Mouse (Mus musculus): Measurements from ENCODE around the gene Zfp281. TPM values are rescaled to one million over a fixed set of nuclear protein-coding genes. Genes with fewer than 3 reads are reported as not detected.

Gene Zfp281
- polyA plus RNA-seq, 1 experiment from 2014 or later: 33.5 TPM

- Histone ChIP-seq H3K27ac (no peak overlapping the region), H3K9ac (no peak overlapping the region), H3K4me2 (no peak overlapping the region), H3K36me3 (replicated peaks) (no peaks in the 10 kb centered on the region), H3K4me1 (no peaks in the 10 kb centered on the region), H3K4me3 (replicated peaks) (no peak overlapping the region), H3K9me3 (no peaks in the 10 kb centered on the region), H3K27me3 (no peaks in the 10 kb centered on the region)
- 69% methylated on average over 3 of the region's 3 CpGs for WGBS
- ATAC-seq (ENCODE audit: low FRiP score): no peak
Measured at GRCm38 (mm10) chr1:136600067-136600466, 24.6 kb upstream of the Zfp281 start.

- Histone ChIP-seq H3K9me3 (no peaks in the 10 kb centered on the region), H3K27me3 (no peaks in the 10 kb centered on the region), H3K4me1 (no peaks in the 10 kb centered on the region), H3K4me3 (replicated peaks) (no peak overlapping the region), H3K4me2 (no peak overlapping the region), H3K9ac (no peak overlapping the region), H3K36me3 (replicated peaks) (no peaks in the 10 kb centered on the region), H3K27ac (no peak overlapping the region)
- ATAC-seq (ENCODE audit: low FRiP score): no peak
- 90% methylated on average over 9 of the region's 9 CpGs for WGBS
Measured at GRCm38 (mm10) chr1:136600647-136601345, 23.9 kb upstream of the Zfp281 start.

GRCm38 (mm10) chr1:136601346-136601888, 23.3 kb upstream of the Zfp281 start:
- H3K4me3 ChIP-seq (replicated peaks): no peak overlapping the region
- ATAC-seq (ENCODE audit: low FRiP score): no peak
- 89% methylated on average over 10 of the region's 10 CpGs for WGBS

GRCm38 (mm10) chr1:136602303-136602702, 22.4 kb upstream of the Zfp281 start:
- WGBS: 82% methylated on average over 5 of the region's 5 CpGs
- H3K27ac ChIP-seq: no peak overlapping the region
- ATAC-seq (ENCODE audit: low FRiP score): no peak
- no peak overlapping the region for H3K9ac ChIP-seq
- no peaks in the 10 kb centered on the region for H3K36me3 ChIP-seq (replicated peaks)
- H3K4me2 ChIP-seq: no peak overlapping the region
- H3K9me3 ChIP-seq: no peaks in the 10 kb centered on the region
- H3K4me3 ChIP-seq (replicated peaks): no peak overlapping the region
- no peaks in the 10 kb centered on the region for H3K4me1 ChIP-seq
- no peaks in the 10 kb centered on the region for H3K27me3 ChIP-seq

More at GRCm38 (mm10) chr1:136601346-136601888, 23.3 kb upstream of the Zfp281 start:
- no peaks in the 10 kb centered on the region for H3K9me3 ChIP-seq
- no peak overlapping the region for H3K9ac ChIP-seq
- no peaks in the 10 kb centered on the region for H3K4me1 ChIP-seq
- H3K27ac ChIP-seq: no peak overlapping the region
- no peaks in the 10 kb centered on the region for H3K36me3 ChIP-seq (replicated peaks)
- no peak overlapping the region for H3K4me2 ChIP-seq
- no peaks in the 10 kb centered on the region for H3K27me3 ChIP-seq

DNA sequence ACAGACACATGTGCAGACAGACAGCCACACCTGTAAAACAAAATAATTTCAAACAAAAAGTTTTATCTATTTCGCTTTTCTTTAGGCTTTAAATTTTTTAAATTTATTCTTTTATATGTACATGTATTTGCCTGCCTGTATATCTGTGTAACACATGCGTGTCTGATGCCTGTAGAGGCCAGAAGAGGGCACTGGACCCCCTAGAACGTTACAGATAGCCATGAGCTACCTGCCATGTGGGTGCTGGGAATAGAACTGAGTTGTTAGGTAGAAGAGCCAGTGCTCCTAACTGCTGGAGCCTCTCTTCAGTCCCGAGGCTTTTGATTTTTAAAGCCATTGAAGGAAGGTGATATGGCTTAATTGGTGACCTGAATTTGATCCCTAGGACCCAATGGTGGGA, 20.5 kb upstream of the Zfp281 start:
- no peak overlapping the region for H3K4me2 ChIP-seq
- 87% methylated on average over 4 of the region's 4 CpGs for WGBS
- H3K36me3 ChIP-seq (replicated peaks): no peaks in the 10 kb centered on the region
- no peaks in the 10 kb centered on the region for H3K9me3 ChIP-seq
- no peak overlapping the region for H3K4me3 ChIP-seq (replicated peaks)
- ATAC-seq (ENCODE audit: low FRiP score): no peak
- no peak overlapping the region for H3K27ac ChIP-seq
- H3K9ac ChIP-seq: no peak overlapping the region
- H3K27me3 ChIP-seq: no peaks in the 10 kb centered on the region
- H3K4me1 ChIP-seq: no peaks in the 10 kb centered on the region

- H3K36me3 ChIP-seq (replicated peaks): no peaks in the 10 kb centered on the region
- H3K4me1 ChIP-seq: no peaks in the 10 kb centered on the region
- H3K27ac ChIP-seq: no peak overlapping the region
- no peak overlapping the region for H3K9ac ChIP-seq
- H3K4me3 ChIP-seq (replicated peaks): no peak overlapping the region
- ATAC-seq (ENCODE audit: low FRiP score): no peak
- WGBS: 89% methylated on average over 9 of the region's 9 CpGs
- H3K9me3 ChIP-seq: no peaks in the 10 kb centered on the region
- no peaks in the 10 kb centered on the region for H3K27me3 ChIP-seq
- no peak overlapping the region for H3K4me2 ChIP-seq
Measured at GRCm38 (mm10) chr1:136605790-136606189, 18.9 kb upstream of the Zfp281 start.

DNA sequence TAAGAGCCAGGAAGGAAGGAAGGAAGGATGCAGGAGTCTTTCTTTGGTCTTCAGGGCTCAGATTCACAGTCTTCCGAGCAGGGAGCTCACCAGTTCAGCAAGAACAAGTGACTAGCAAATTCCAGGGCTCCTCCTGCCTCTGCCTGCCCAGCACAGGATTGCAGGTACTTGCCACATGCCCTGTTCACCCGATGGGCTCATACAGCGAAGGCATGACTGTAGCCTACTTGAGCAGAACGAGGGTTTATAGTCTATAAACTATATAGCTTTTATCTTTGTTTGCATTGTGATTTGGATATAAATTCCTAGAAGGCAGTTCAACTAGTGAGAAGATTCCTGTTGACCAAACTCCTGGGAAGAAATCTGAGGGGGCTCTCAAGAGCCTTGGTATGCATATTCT, 18.4 kb upstream of the Zfp281 start:
- Histone ChIP-seq H3K27me3 (no peaks in the 10 kb centered on the region), H3K4me3 (replicated peaks) (no peak overlapping the region), H3K4me2 (no peak overlapping the region), H3K27ac (no peak overlapping the region), H3K36me3 (replicated peaks) (no peaks in the 10 kb centered on the region), H3K4me1 (no peaks in the 10 kb centered on the region), H3K9me3 (no peaks in the 10 kb centered on the region), H3K9ac (no peak overlapping the region)
- 90% methylated on average over 4 of the region's 4 CpGs for WGBS
- ATAC-seq (ENCODE audit: low FRiP score): no peak

DNA sequence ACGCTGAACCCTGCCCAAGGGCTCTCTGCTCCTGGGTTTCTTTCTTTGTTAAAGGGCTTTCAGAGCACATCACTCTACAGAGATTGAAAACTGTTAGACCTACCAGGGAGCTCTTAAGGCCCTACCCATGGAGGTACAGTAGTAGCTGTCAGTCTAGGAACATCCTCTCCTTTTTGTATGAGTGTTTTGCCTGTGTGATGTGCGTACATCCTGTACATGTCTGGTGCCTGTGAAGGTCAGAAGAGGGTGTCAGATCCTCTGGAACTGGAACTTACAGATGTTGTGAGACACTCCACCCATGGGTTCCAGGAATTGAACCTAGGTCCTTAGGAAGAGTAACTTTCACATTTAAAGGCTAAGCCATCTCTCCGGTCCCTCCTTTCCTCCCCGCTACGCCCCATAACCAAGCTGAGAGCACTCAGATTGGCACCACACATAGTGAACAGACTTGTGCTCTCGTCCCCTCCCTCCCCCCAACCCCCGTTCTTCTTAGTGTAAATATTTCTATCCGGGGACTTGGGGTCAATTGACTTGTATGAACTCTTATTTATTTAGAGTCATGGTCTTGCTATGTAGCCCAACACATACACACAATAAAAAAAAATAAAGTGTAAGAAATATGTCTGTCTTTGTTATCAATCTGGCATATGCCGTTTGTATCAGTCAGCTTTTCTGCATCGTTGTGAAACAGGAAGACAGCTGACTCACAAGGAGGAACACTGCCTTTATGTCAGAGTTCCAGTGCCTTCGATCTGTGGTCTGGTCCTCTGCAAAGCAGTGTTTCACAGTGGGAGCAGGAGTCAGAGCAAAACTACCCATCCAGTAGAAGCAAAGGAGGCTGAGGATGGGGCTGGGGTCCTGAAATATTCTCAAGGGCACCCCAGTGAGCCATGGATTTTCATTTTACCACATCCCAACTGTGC, 16.1 kb upstream of the Zfp281 start:
- WGBS: 91% methylated on average over 11 of the region's 11 CpGs
- Histone ChIP-seq H3K4me3 (replicated peaks) (no peak overlapping the region), H3K27me3 (no peaks in the 10 kb centered on the region), H3K9ac (no peak overlapping the region), H3K36me3 (replicated peaks) (no peaks in the 10 kb centered on the region), H3K27ac (no peak overlapping the region), H3K9me3 (no peaks in the 10 kb centered on the region), H3K4me1 (peaks cover 5% of the 10 kb centered on the region; the same call in 1 of the 2 replicates), H3K4me2 (no peak overlapping the region)
- no peak for ATAC-seq (ENCODE audit: low FRiP score)

- no peaks in the 10 kb centered on the region for H3K36me3 ChIP-seq (replicated peaks)
- H3K9ac ChIP-seq: no peak overlapping the region
- WGBS: 78% methylated on average over 9 of the region's 9 CpGs
- no peaks in the 10 kb centered on the region for H3K27me3 ChIP-seq
- no peak overlapping the region for H3K27ac ChIP-seq
- peaks cover 7% of the 10 kb centered on the region; the same call in 1 of the 2 replicates for H3K4me1 ChIP-seq
- H3K4me2 ChIP-seq: no peak overlapping the region
- H3K9me3 ChIP-seq: no peaks in the 10 kb centered on the region
- H3K4me3 ChIP-seq (replicated peaks): no peak overlapping the region
- ATAC-seq (ENCODE audit: low FRiP score): no peak
Measured at GRCm38 (mm10) chr1:136611803-136612202, 12.9 kb upstream of the Zfp281 start.

DNA sequence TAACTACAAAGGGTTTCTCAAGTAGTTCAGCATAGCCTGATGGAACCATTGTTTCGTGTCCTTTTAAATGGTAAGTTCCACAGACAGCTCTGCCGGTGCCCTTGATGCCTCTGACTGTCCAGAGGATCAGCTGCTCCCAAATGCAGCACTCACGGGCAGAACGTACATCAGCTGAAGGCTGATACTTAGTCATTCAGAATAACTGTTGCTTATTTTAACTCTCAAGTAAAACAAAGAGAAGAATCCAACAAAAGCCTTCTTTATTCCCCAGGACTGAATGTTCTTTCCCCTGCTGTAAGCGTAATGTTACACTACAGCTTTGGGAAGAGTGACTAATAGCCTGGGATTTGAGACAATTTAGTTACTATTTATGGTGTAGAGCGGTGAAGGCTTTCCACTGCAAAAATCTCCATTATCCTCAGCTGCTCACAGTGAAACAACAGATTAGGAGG, 11.4 kb upstream of the Zfp281 start:
- Histone ChIP-seq H3K9ac (no peak overlapping the region), H3K4me2 (no peak overlapping the region), H3K36me3 (replicated peaks) (no peaks in the 10 kb centered on the region), H3K27ac (no peak overlapping the region), H3K27me3 (no peaks in the 10 kb centered on the region), H3K4me1 (peaks cover 7% of the 10 kb centered on the region; the same call in 1 of the 2 replicates), H3K9me3 (no peaks in the 10 kb centered on the region), H3K4me3 (replicated peaks) (no peak overlapping the region)
- WGBS: 32% methylated on average over 6 of the region's 6 CpGs
- ATAC-seq (ENCODE audit: low FRiP score): no peak

DNA sequence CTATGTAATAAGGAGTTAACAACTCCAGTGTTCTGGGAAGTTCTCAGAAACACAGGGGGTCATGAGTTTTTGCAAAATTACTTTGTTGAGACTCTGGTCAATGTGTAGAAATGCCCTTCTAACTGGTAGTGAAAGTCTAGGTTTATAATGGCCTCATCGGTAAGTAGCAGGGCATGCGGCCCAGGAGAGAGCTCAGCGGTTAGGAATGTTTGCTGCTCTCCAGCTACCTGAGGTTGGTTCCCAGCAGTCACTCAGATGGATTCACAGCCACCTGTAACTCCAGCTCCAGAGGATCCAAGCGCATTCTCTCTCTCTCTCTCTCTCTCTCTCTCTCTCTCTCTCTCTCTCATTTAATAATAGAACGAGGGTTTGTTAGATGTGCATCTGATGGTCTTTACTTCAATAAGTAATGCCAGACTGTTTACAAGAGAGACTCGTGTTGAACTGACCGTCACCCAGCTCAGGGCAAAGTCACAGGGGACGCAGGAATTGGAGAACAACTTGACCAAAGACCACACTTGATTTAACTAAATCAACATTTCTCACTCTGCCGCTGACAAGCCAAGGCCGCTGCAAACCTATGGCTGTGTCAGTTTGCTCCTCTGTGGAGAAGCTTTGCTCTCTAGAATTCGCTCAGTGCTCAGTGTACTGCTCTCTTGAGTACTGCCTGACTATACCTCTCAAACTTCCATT, 9.8 kb upstream of the Zfp281 start:
- Histone ChIP-seq H3K36me3 (replicated peaks) (no peaks in the 10 kb centered on the region), H3K4me2 (no peak overlapping the region), H3K9me3 (no peaks in the 10 kb centered on the region), H3K4me1 (peaks cover 7% of the 10 kb centered on the region; the same call in 1 of the 2 replicates), H3K4me3 (replicated peaks) (no peak overlapping the region), H3K27ac (no peak overlapping the region), H3K9ac (no peak overlapping the region), H3K27me3 (no peaks in the 10 kb centered on the region)
- no peak for ATAC-seq (ENCODE audit: low FRiP score)
- WGBS: 90% methylated on average over 11 of the region's 11 CpGs
